Mouse (Mus musculus): ENCODE data around the gene H1foo. TPM values are rescaled to one million over a fixed set of nuclear protein-coding genes. Genes with fewer than 3 reads are reported as not detected.

Gene H1foo
- polyA plus RNA-seq, 1 experiment from 2014 or later: not detected

- Histone ChIP-seq H3K27me3 (ENCODE audit: insufficient read depth, poor library complexity, severe bottlenecking) (peaks cover 15% of the 10 kb centered on the region), H3K27ac (no peak overlapping the region), H3K4me3 (no peak overlapping the region), H3K36me3 (peaks cover 63% of the 10 kb centered on the region), H3K4me1 (peaks cover 54% of the 10 kb centered on the region), H3K9me3 (no peaks in the 10 kb centered on the region)
- WGBS: 63% methylated on average over 9 of the region's 9 CpGs
- DNase-seq (ENCODE audit: low spot score): no peak
These were observed 24.4 kb downstream of the H1foo start for GRCm38 (mm10) chr6:115969103-115969502.

DNA sequence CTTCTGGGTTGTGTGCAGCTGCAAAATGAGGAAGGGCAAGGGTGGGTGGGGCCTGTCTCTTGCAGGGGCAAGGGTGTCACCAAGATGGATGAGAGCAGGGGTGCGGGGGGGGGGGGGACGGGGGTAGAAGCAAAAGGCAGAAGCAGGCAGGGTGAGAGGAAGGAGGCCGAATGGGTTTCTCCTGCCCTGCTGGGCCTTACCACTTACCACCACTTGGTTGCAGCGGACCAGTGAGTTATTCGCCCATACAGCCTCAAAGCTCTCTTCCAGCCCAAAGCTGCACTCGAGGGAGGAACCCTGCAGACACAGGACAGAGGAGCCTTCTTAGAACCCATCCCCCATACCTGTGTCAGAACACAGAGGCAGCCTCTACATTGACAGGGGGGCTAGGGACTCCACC is 25.2 kb downstream of the H1foo start:
- Histone ChIP-seq H3K4me1 (peaks cover 61% of the 10 kb centered on the region), H3K4me3 (no peak overlapping the region), H3K36me3 (peaks cover 63% of the 10 kb centered on the region), H3K9me3 (no peaks in the 10 kb centered on the region), H3K27me3 (ENCODE audit: insufficient read depth, poor library complexity, severe bottlenecking) (peaks cover 13% of the 10 kb centered on the region), H3K27ac (no peak overlapping the region)
- 64% methylated on average over 4 of the region's 6 CpGs for WGBS
- DNase-seq (ENCODE audit: low spot score): no peak

GRCm38 (mm10) chr6:115971273-115972060 is 26.7 kb downstream of the H1foo start:
- H3K9me3 ChIP-seq: no peaks in the 10 kb centered on the region
- H3K4me1 ChIP-seq: peaks cover 64% of the 10 kb centered on the region
- no peak for DNase-seq (ENCODE audit: low spot score)
- no peak overlapping the region for H3K4me3 ChIP-seq
- H3K36me3 ChIP-seq: peaks cover 63% of the 10 kb centered on the region
- H3K27ac ChIP-seq: peak overlapping the region; percentile 65
- 59% methylated on average over 13 of the region's 13 CpGs for WGBS
- 0 out of 2 replicates have a peak, but pooled peaks cover 5% of the 10 kb centered on the region for H3K27me3 ChIP-seq (ENCODE audit: insufficient read depth, poor library complexity, severe bottlenecking)

GRCm38 (mm10) chr6:115972083-115972764 is 27.5 kb downstream of the H1foo start:
- 0 out of 2 replicates have a peak, but pooled peaks cover 5% of the 10 kb centered on the region for H3K27me3 ChIP-seq (ENCODE audit: insufficient read depth, poor library complexity, severe bottlenecking)
- no peaks in the 10 kb centered on the region for H3K9me3 ChIP-seq
- H3K4me3 ChIP-seq: no peak overlapping the region
- no peak for DNase-seq (ENCODE audit: low spot score)
- peaks cover 69% of the 10 kb centered on the region for H3K4me1 ChIP-seq
- H3K36me3 ChIP-seq: peaks cover 58% of the 10 kb centered on the region
- 70% methylated on average over 7 of the region's 7 CpGs for WGBS
- H3K27ac ChIP-seq: peak overlapping the region; percentile 65; the same call in 1 of the 2 replicates

DNA sequence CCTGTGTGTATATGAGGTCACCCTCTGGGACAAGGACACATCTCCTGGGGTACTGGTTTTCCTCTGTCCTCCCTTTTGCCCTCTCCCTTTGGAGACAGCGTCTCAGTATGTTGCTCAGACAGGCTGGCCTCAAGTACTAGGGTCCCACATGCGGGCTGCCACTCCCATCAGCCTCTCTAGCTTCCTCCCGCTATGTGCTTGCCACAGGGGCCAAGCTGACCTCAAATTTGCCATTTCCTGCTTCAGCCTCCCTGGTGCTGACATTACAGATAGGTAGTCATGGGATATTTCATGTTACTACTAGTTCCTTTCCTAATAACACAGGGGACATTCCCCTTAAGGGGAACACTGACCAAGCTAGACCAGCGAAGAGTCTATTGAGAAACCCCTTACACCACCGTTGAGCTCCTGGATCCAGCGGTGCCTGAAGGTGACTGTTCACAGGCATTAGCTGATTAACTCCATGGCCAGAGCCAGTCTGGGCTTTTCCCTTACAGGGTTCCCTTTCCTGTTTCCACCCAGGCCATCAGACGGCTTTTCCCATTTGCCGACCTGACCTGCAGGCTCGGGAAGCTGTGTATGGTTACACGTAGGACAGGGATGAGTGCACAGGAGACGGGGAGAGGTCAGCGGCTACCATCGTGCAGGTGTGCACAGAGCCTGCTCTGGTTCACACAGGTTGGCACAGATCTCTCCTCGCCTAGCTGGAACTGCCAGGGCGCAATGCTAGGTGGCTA is 28.6 kb downstream of the H1foo start:
- H3K36me3 ChIP-seq: peaks cover 57% of the 10 kb centered on the region
- H3K4me3 ChIP-seq: no peak overlapping the region
- peaks cover 73% of the 10 kb centered on the region for H3K4me1 ChIP-seq

GRCm38 (mm10) chr6:115973881-115974662 is 29.3 kb downstream of the H1foo start:
- Histone ChIP-seq H3K9me3 (no peaks in the 10 kb centered on the region), H3K4me1 (peaks cover 69% of the 10 kb centered on the region), H3K27ac (no peak overlapping the region), H3K4me3 (no peak overlapping the region), H3K27me3 (ENCODE audit: insufficient read depth, poor library complexity, severe bottlenecking) (0 out of 2 replicates have a peak, but pooled peaks cover 5% of the 10 kb centered on the region), H3K36me3 (peaks cover 52% of the 10 kb centered on the region)
- no peak for DNase-seq (ENCODE audit: low spot score)
- 77% methylated on average over 16 of the region's 16 CpGs for WGBS

More for the DNA sequence above, 28.6 kb downstream of the H1foo start:
- 82% methylated on average over 15 of the region's 15 CpGs for WGBS
- DNase-seq (ENCODE audit: low spot score): no peak
- Histone ChIP-seq H3K9me3 (no peaks in the 10 kb centered on the region), H3K27me3 (ENCODE audit: insufficient read depth, poor library complexity, severe bottlenecking) (0 out of 2 replicates have a peak, but pooled peaks cover 5% of the 10 kb centered on the region), H3K27ac (no peak overlapping the region)

DNA sequence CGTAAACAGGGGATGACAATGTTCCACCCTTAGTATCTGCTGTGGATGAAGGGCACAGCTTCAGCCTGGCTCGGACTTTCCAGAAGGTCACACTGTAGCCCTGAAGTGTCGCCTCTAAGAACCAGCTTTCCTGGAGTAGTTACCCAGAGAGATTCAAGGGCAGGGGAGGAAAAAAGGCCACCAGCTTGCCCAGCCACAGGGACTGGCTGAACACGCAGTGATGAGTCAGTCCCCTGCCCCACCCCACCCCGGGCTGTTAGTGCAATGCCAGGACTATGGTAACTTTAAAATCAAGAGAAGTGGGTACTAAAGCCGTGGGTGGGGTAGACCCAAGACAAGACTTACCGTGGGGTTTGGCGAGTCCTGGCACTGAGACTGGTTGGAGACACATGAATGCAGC is 30.9 kb downstream of the H1foo start:
- Histone ChIP-seq H3K27me3 (ENCODE audit: insufficient read depth, poor library complexity, severe bottlenecking) (0 out of 2 replicates have a peak, but pooled peaks cover 5% of the 10 kb centered on the region), H3K27ac (no peak overlapping the region), H3K4me1 (peaks cover 67% of the 10 kb centered on the region), H3K36me3 (peaks cover 42% of the 10 kb centered on the region), H3K9me3 (no peaks in the 10 kb centered on the region), H3K4me3 (no peak overlapping the region)
- no peak for DNase-seq (ENCODE audit: low spot score)
- 82% methylated on average over 8 of the region's 8 CpGs for WGBS

DNA sequence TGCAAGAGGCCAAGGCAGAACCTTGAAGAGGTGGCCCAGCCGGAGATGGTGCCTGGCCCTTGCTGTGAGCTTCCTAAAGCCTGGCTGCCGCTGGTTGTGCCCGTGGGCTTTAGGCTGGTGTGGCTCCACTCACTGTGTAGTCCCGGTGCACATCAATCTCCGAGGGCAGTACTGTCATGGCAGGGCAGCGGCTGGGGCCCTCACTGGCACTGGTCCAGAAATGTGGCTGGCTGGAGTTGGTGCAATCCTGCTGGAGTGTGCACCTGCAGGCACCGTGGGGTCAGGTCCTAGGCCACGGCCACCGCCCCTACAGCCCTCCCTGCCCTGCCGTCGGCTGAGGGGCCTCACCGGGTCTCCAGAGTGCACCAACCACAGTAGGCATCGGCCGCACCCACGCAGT is 33.1 kb downstream of the H1foo start:
- Histone ChIP-seq H3K9me3 (no peaks in the 10 kb centered on the region), H3K27me3 (ENCODE audit: insufficient read depth, poor library complexity, severe bottlenecking) (0 out of 2 replicates have a peak, but pooled peaks cover 5% of the 10 kb centered on the region), H3K36me3 (peaks cover 32% of the 10 kb centered on the region), H3K4me1 (peaks cover 67% of the 10 kb centered on the region), H3K4me3 (no peak overlapping the region), H3K27ac (peak overlapping the region; percentile 31)
- no peak for DNase-seq (ENCODE audit: low spot score)
- 90% methylated on average over 15 of the region's 15 CpGs for WGBS

DNA sequence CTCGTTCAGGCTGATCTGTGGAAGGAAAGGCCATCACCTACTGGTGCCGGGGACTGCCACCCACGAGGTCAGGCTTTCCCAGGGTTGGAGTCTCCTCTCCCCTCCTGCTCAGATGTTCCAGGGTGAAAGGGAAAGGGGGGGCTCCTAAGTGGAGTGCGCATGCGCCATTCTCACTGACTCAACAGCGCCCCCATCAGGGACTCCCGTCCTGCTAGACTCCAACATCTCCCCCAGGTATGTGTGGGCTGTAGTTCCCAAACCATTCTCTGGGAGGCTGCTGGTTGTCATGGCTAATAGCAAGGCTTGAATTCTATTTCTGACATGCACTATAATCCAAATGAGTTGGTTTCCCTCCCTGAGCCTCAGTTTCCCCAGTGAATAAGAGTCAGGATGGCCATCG is 33.9 kb downstream of the H1foo start:
- H3K4me1 ChIP-seq: peaks cover 70% of the 10 kb centered on the region
- no peaks in the 10 kb centered on the region for H3K27me3 ChIP-seq (ENCODE audit: insufficient read depth, poor library complexity, severe bottlenecking)
- H3K4me3 ChIP-seq: no peak overlapping the region
- 65% methylated on average over 8 of the region's 8 CpGs for WGBS
- no peaks in the 10 kb centered on the region for H3K9me3 ChIP-seq
- no peak overlapping the region for H3K27ac ChIP-seq
- H3K36me3 ChIP-seq: peaks cover 32% of the 10 kb centered on the region
- no peak for DNase-seq (ENCODE audit: low spot score)

DNA sequence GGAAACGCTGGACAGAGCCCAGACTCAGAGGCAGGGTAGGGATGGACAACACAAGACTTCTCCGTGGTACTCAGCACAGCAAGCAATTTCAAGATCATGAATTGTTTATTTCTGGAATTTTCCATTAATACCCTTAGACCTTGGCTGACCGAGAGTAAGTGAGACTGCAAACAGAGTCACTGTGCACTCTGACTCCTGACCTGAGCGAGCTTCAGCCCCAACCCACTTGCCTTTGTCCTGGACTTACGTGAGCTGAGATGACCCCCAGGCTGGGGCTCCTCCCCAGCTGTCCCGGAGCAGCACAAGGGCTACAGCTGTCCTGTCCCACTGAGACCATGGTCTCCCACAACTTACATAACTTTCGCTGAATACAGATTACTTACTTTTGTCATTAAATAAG is 38.2 kb downstream of the H1foo start:
- H3K4me1 ChIP-seq: peaks cover 87% of the 10 kb centered on the region
- DNase-seq (ENCODE audit: low spot score): no peak
- no peaks in the 10 kb centered on the region for H3K9me3 ChIP-seq
- WGBS: 68% methylated on average over 7 of the region's 7 CpGs
- H3K27me3 ChIP-seq (ENCODE audit: insufficient read depth, poor library complexity, severe bottlenecking): no peaks in the 10 kb centered on the region
- no peak overlapping the region for H3K4me3 ChIP-seq
- 0 out of 2 replicates have a peak, but pooled peaks cover 8% of the 10 kb centered on the region for H3K36me3 ChIP-seq
- H3K27ac ChIP-seq: peak overlapping the region; percentile 76; the same call in 1 of the 2 replicates

DNA sequence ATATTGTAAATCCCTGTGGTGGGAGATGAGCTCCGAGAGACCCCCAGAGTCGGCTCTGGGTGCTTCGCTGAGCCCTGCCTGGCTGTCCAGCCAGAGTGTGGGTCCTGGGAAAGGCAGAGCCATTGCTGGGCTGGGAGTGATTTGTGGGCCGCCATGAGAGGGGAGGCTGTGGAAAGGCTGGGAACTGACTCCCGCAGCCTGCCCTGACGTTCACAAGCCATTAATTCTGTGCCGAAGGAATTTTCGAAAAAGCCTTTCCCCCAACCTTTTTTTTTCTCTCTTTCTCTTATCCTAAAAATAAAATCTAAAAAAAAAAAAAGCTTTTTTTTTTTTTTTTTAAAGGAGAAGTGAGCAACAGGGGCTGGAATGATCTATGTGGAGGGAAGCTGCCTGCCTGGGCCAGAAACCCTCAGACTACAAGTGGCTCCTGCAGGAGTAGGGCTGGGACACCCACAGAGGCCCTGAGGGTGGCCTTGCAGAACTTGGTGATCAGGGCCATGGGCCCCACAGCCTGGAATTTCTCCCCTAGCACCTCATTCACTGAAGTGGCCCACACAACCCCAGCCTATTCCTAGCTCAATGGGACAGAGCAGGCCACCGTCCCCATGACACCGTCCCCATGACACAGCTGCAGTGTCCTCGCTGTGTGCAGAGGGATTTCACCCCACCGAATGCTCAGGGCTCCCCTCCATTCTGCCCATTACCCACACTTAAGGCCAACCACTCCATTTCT is 38.7 kb downstream of the H1foo start:
- Histone ChIP-seq H3K9me3 (no peaks in the 10 kb centered on the region), H3K4me1 (peaks cover 83% of the 10 kb centered on the region), H3K4me3 (no peak overlapping the region), H3K36me3 (0 out of 2 replicates have a peak, but pooled peaks cover 6% of the 10 kb centered on the region), H3K27ac (peak overlapping the region; percentile 76), H3K27me3 (ENCODE audit: insufficient read depth, poor library complexity, severe bottlenecking) (no peaks in the 10 kb centered on the region)
- 61% methylated on average over 12 of the region's 12 CpGs for WGBS
- DNase-seq (ENCODE audit: low spot score): no peak

Measured in heart, embryonic 10.5 days (tissue).